Mouse (Mus musculus) bone marrow macrophage, adult 2 months (primary cell): ENCODE data around the gene Mcpt4.

Experiments used
- CTCF ChIP-seq: IDR thresholded peaks from 2 replicates; pipeline ENCODE4 v1.5.1; 2012; ENCODE audit warnings: low read depth, mild to moderate bottlenecking, low read length, moderate library complexity
- POLR2A ChIP-seq: IDR thresholded peaks from 2 replicates; pipeline ENCODE4 v1.6.1; 2012; ENCODE audit warnings: mild to moderate bottlenecking, low read depth, low read length, borderline replicate concordance

GRCm38 (mm10) chr14:56013924-56014323 is 48.2 kb downstream of the Mcpt4 start:
- no peak for TF ChIP-seq CTCF
- TF ChIP-seq POLR2A: no peak
